Mouse (Mus musculus): ENCODE measurements around the gene Itgb5. TPM values are rescaled to one million over a fixed set of nuclear protein-coding genes. Genes with fewer than 3 reads are reported as not detected.

Itgb5 gene
- polyA plus RNA-seq, 1 experiment from 2014 or later = 23.2 TPM

- Histone ChIP-seq H3K4me2 (peak overlapping the region; percentile 98), H3K4me3 (ENCODE audit: low read depth, low read length) (peak overlapping the region; percentile 72), H3K27me3 (ENCODE audit: control insufficient read depth, insufficient read depth, low read length) (peaks cover 21% of the 10 kb centered on the region), H3K4me1 (ENCODE audit: control insufficient read depth, insufficient read depth, low read length) (peaks cover 24% of the 10 kb centered on the region), H3K9ac (ENCODE audit: low read length) (peak overlapping the region; percentile 76), H3K9me3 (ENCODE audit: control insufficient read depth, low read length) (no peaks in the 10 kb centered on the region), H3K36me3 (ENCODE audit: control insufficient read depth, insufficient read depth, low read length) (no peaks in the 10 kb centered on the region), H3K27ac (ENCODE audit: low read depth, low read length) (no peak overlapping the region)
- peak; percentile 96 for DNase-seq (ENCODE audit: low spot score, missing footprints)
- whole genome bisulfite sequencing = under 1% methylated on average over 60 of the region's 76 CpGs
- peak; percentile 69 for ATAC-seq (ENCODE audit: low FRiP score)
These were observed 512 bp downstream of the Itgb5 start for GRCm38 (mm10) chr16:33829842-33830511.

GRCm38 (mm10) chr16:33830512-33831105, 1.1 kb downstream of the Itgb5 start:
- ATAC-seq (ENCODE audit: low FRiP score) = no peak
- H3K9me3 ChIP-seq (ENCODE audit: control insufficient read depth, low read length) = no peaks in the 10 kb centered on the region
- H3K4me2 ChIP-seq = peak overlapping the region; percentile 98
- WGBS = 4% methylated on average over 18 of the region's 18 CpGs
- H3K9ac ChIP-seq (ENCODE audit: low read length) = peak overlapping the region; percentile 76
- no peaks in the 10 kb centered on the region for H3K36me3 ChIP-seq (ENCODE audit: control insufficient read depth, insufficient read depth, low read length)
- DNase-seq (ENCODE audit: low spot score, missing footprints) = no peak
- H3K27me3 ChIP-seq (ENCODE audit: control insufficient read depth, insufficient read depth, low read length) = peaks cover 23% of the 10 kb centered on the region
- no peak overlapping the region for H3K27ac ChIP-seq (ENCODE audit: low read depth, low read length)
- peak overlapping the region; percentile 72 for H3K4me3 ChIP-seq (ENCODE audit: low read depth, low read length)
- peaks cover 24% of the 10 kb centered on the region for H3K4me1 ChIP-seq (ENCODE audit: control insufficient read depth, insufficient read depth, low read length)

- no peak overlapping the region for H3K4me2 ChIP-seq
- WGBS = 49% methylated on average over 6 of the region's 6 CpGs
These were observed 2.6 kb downstream of the Itgb5 start for GRCm38 (mm10) chr16:33832057-33832456.

GRCm38 (mm10) chr16:33832728-33833428, 3.4 kb downstream of the Itgb5 start:
- peak overlapping the region; percentile 51 for H3K4me2 ChIP-seq
- H3K27ac ChIP-seq (ENCODE audit: low read depth, low read length) = no peak overlapping the region
- H3K27me3 ChIP-seq (ENCODE audit: control insufficient read depth, insufficient read depth, low read length) = peaks cover 23% of the 10 kb centered on the region
- H3K4me1 ChIP-seq (ENCODE audit: control insufficient read depth, insufficient read depth, low read length) = peaks cover 24% of the 10 kb centered on the region
- 2% methylated on average over 21 of the region's 21 CpGs for WGBS
- no peaks in the 10 kb centered on the region for H3K36me3 ChIP-seq (ENCODE audit: control insufficient read depth, insufficient read depth, low read length)
- no peaks in the 10 kb centered on the region for H3K9me3 ChIP-seq (ENCODE audit: control insufficient read depth, low read length)
- ATAC-seq (ENCODE audit: low FRiP score) (peak; percentile 32; the same call in 1 of the 2 replicates), DNase-seq (ENCODE audit: low spot score, missing footprints) (peak; percentile 91)
- no peak overlapping the region for H3K9ac ChIP-seq (ENCODE audit: low read length)
- peak overlapping the region; percentile 17; the same call in 1 of the 2 replicates for H3K4me3 ChIP-seq (ENCODE audit: low read depth, low read length)

More at GRCm38 (mm10) chr16:33832057-33832456, 2.6 kb downstream of the Itgb5 start:
- Histone ChIP-seq H3K36me3 (ENCODE audit: control insufficient read depth, insufficient read depth, low read length) (no peaks in the 10 kb centered on the region), H3K9ac (ENCODE audit: low read length) (no peak overlapping the region), H3K27me3 (ENCODE audit: control insufficient read depth, insufficient read depth, low read length) (peaks cover 23% of the 10 kb centered on the region), H3K9me3 (ENCODE audit: control insufficient read depth, low read length) (no peaks in the 10 kb centered on the region), H3K27ac (ENCODE audit: low read depth, low read length) (no peak overlapping the region), H3K4me3 (ENCODE audit: low read depth, low read length) (no peak overlapping the region), H3K4me1 (ENCODE audit: control insufficient read depth, insufficient read depth, low read length) (peaks cover 24% of the 10 kb centered on the region)
- DNase-seq (ENCODE audit: low spot score, missing footprints) = peak; percentile 88
- ATAC-seq (ENCODE audit: low FRiP score) = no peak

- H3K27ac ChIP-seq (ENCODE audit: low read depth, low read length) = no peak overlapping the region
- peak; percentile 79 for DNase-seq (ENCODE audit: low spot score, missing footprints)
- H3K27me3 ChIP-seq (ENCODE audit: control insufficient read depth, insufficient read depth, low read length) = peaks cover 23% of the 10 kb centered on the region
- peak overlapping the region; percentile 56 for H3K9ac ChIP-seq (ENCODE audit: low read length)
- H3K4me3 ChIP-seq (ENCODE audit: low read depth, low read length) = no peak overlapping the region
- H3K36me3 ChIP-seq (ENCODE audit: control insufficient read depth, insufficient read depth, low read length) = no peaks in the 10 kb centered on the region
- 15% methylated on average over 5 of the region's 5 CpGs for WGBS
- H3K4me2 ChIP-seq = peak overlapping the region; percentile 51
- H3K4me1 ChIP-seq (ENCODE audit: control insufficient read depth, insufficient read depth, low read length) = peaks cover 24% of the 10 kb centered on the region
- ATAC-seq (ENCODE audit: low FRiP score) = no peak
- no peaks in the 10 kb centered on the region for H3K9me3 ChIP-seq (ENCODE audit: control insufficient read depth, low read length)
These were observed 3.9 kb downstream of the Itgb5 start for GRCm38 (mm10) chr16:33833429-33833753.

GRCm38 (mm10) chr16:33833781-33834482, 4.5 kb downstream of the Itgb5 start:
- Histone ChIP-seq H3K27me3 (ENCODE audit: control insufficient read depth, insufficient read depth, low read length) (peaks cover 21% of the 10 kb centered on the region), H3K36me3 (ENCODE audit: control insufficient read depth, insufficient read depth, low read length) (no peaks in the 10 kb centered on the region), H3K4me1 (ENCODE audit: control insufficient read depth, insufficient read depth, low read length) (peaks cover 24% of the 10 kb centered on the region), H3K4me3 (ENCODE audit: low read depth, low read length) (no peak overlapping the region), H3K9me3 (ENCODE audit: control insufficient read depth, low read length) (no peaks in the 10 kb centered on the region), H3K9ac (ENCODE audit: low read length) (peak overlapping the region; percentile 56), H3K4me2 (peak overlapping the region; percentile 51), H3K27ac (ENCODE audit: low read depth, low read length) (no peak overlapping the region)
- DNase-seq (ENCODE audit: low spot score, missing footprints) (peak; percentile 96), ATAC-seq (ENCODE audit: low FRiP score) (peak; percentile 56; the same call in 1 of the 2 replicates)
- 1% methylated on average over 25 of the region's 25 CpGs for WGBS

GRCm38 (mm10) chr16:33836676-33837075, 7.2 kb downstream of the Itgb5 start:
- Histone ChIP-seq H3K36me3 (ENCODE audit: control insufficient read depth, insufficient read depth, low read length) (no peaks in the 10 kb centered on the region), H3K4me3 (ENCODE audit: low read depth, low read length) (no peak overlapping the region), H3K9ac (ENCODE audit: low read length) (no peak overlapping the region), H3K4me1 (ENCODE audit: control insufficient read depth, insufficient read depth, low read length) (peaks cover 19% of the 10 kb centered on the region), H3K4me2 (no peak overlapping the region), H3K27ac (ENCODE audit: low read depth, low read length) (no peak overlapping the region), H3K9me3 (ENCODE audit: control insufficient read depth, low read length) (no peaks in the 10 kb centered on the region), H3K27me3 (ENCODE audit: control insufficient read depth, insufficient read depth, low read length) (peaks cover 3% of the 10 kb centered on the region; the same call in 1 of the 2 replicates)
- DNase-seq (ENCODE audit: low spot score, missing footprints) (no peak), ATAC-seq (ENCODE audit: low FRiP score) (no peak)
- WGBS = 85% methylated on average over 3 of the region's 3 CpGs

GRCm38 (mm10) chr16:33837191-33837590, 7.7 kb downstream of the Itgb5 start:
- no peaks in the 10 kb centered on the region for H3K9me3 ChIP-seq (ENCODE audit: control insufficient read depth, low read length)
- no peak overlapping the region for H3K4me2 ChIP-seq
- H3K4me3 ChIP-seq (ENCODE audit: low read depth, low read length) = no peak overlapping the region
- ATAC-seq (ENCODE audit: low FRiP score) = no peak
- peaks cover 19% of the 10 kb centered on the region for H3K4me1 ChIP-seq (ENCODE audit: control insufficient read depth, insufficient read depth, low read length)
- H3K36me3 ChIP-seq (ENCODE audit: control insufficient read depth, insufficient read depth, low read length) = no peaks in the 10 kb centered on the region
- peaks cover 3% of the 10 kb centered on the region; the same call in 1 of the 2 replicates for H3K27me3 ChIP-seq (ENCODE audit: control insufficient read depth, insufficient read depth, low read length)
- no peak for DNase-seq (ENCODE audit: low spot score, missing footprints)
- H3K9ac ChIP-seq (ENCODE audit: low read length) = no peak overlapping the region
- H3K27ac ChIP-seq (ENCODE audit: low read depth, low read length) = no peak overlapping the region
- WGBS = 78% methylated on average over 3 of the region's 3 CpGs

Data from midbrain, embryonic 11.5 days (tissue).